13 mouse cellular contexts compared by ENCODE assay signal in genomic region chr12:74188815-74189214, GRCm38 (mm10).
DNase-seq lines count a peak whose midpoint lies in the region; ATAC-seq and TF ChIP-seq lines count a peak whose summit lies in the region.
"Had no signal": no experiment of that assay in that cellular context is flagged by ENCODE, and none has a peak within 500 bp of the region (broad histone marks: within the 10 kb centered on the region; RNA-seq: fewer than 3 reads in every experiment).

No protein-coding gene starts in this region.

- no peaks in the 10 kb centered on the region for H3K27me3 ChIP-seq in forebrain, embryonic 11.5 days (ENCODE audit: control insufficient read depth, insufficient read depth, low read length)
- 0 out of 2 replicates have a peak, but pooled peaks cover 3% of the 10 kb centered on the region for H3K27me3 ChIP-seq in forebrain, embryonic 10.5 days (ENCODE audit: poor library complexity, severe bottlenecking)
- H3K27me3 ChIP-seq in stomach, postnatal 0 days (ENCODE audit: control insufficient read depth, insufficient read depth, low read length) = no peaks in the 10 kb centered on the region
- H3K27me3 ChIP-seq: limb, embryonic 15.5 days; neural tube, embryonic 12.5 days had no signal

- DNase-seq in forebrain, embryonic 11.5 days (ENCODE audit: low spot score) = no peak
- DNase-seq in forebrain, embryonic 10.5 days (ENCODE audit: extremely low spot score, low spot score) = no peak
- peak; percentile 73 for DNase-seq in brain, adult 2 months (ENCODE audit: low read depth, low spot score)
- DNase-seq in layer of hippocampus, adult 11-12 months (ENCODE audit: low spot score) = peak; percentile 65
- peak; percentile 30 to 38 for DNase-seq in left cerebral cortex, postnatal 36 days (ENCODE audit: low spot score in 2 of 2)
- no peak for DNase-seq in lung, postnatal 4 days
- no peak for DNase-seq in stomach, postnatal 0 days (ENCODE audit: low spot score)
- DNase-seq: thymus, adult 2 months had no signal

- no peaks in the 10 kb centered on the region for H3K9me3 ChIP-seq in forebrain, embryonic 11.5 days (ENCODE audit: control insufficient read depth, low read length)
- 0 out of 2 replicates have a peak, but pooled peaks cover 3% of the 10 kb centered on the region for H3K9me3 ChIP-seq in forebrain, embryonic 10.5 days
- H3K9me3 ChIP-seq in stomach, postnatal 0 days (ENCODE audit: control insufficient read depth, low read length) = 0 out of 2 replicates have a peak, but pooled peaks cover 2% of the 10 kb centered on the region
- H3K9me3 ChIP-seq: limb, embryonic 15.5 days; neural tube, embryonic 12.5 days had no signal

- intact Hi-C loops in left cerebral cortex, postnatal 36 days (cut with DNase I) = loop anchor here (5.0 kb wide), 1 partner anchor 93 kb away; no protein-coding TSS in a partner anchor

- H3K4me3 ChIP-seq in forebrain, embryonic 11.5 days (ENCODE audit: low read depth, low read length) = no peak overlapping the region
- H3K4me3 ChIP-seq in forebrain, embryonic 10.5 days = no peak overlapping the region
- H3K4me3 ChIP-seq in stomach, postnatal 0 days (ENCODE audit: low read depth, low read length) = no peak overlapping the region
- H3K4me3 ChIP-seq: limb, embryonic 15.5 days; neural tube, embryonic 12.5 days had no signal

- 52% methylated on average over 7 of the region's 7 CpGs for whole genome bisulfite sequencing in forebrain, embryonic 11.5 days
- 56% methylated on average over 7 of the region's 7 CpGs for WGBS in forebrain, embryonic 10.5 days
- 37% methylated on average over 7 of the region's 7 CpGs for WGBS in stomach, postnatal 0 days

- ATAC-seq in forebrain, embryonic 11.5 days (replicated peaks; ENCODE audit: low FRiP score) = 0 out of 2 replicates have a peak, but pooled peaks have one; percentile 64
- ATAC-seq in megakaryocyte progenitor cell, adult 5-6 weeks (replicated peaks; ENCODE audit: poor library complexity) = no peak
- ATAC-seq in stomach, postnatal 0 days (ENCODE audit: low FRiP score, low TSS enrichment) = no peak
- ATAC-seq: lung, postnatal 0 days had no signal

- no peaks in the 10 kb centered on the region for H3K36me3 ChIP-seq in forebrain, embryonic 11.5 days (ENCODE audit: control insufficient read depth, insufficient read depth, low read length)
- no peaks in the 10 kb centered on the region for H3K36me3 ChIP-seq in forebrain, embryonic 10.5 days (replicated peaks)
- H3K36me3 ChIP-seq in stomach, postnatal 0 days (ENCODE audit: control insufficient read depth, insufficient read depth, low read length) = no peaks in the 10 kb centered on the region
- H3K36me3 ChIP-seq: G1E; limb, embryonic 15.5 days; neural tube, embryonic 12.5 days had no signal

- no peak overlapping the region for H3K27ac ChIP-seq in forebrain, embryonic 11.5 days (ENCODE audit: low read depth, low read length)
- no peak overlapping the region for H3K27ac ChIP-seq in forebrain, embryonic 10.5 days
- no peak overlapping the region for H3K27ac ChIP-seq in stomach, postnatal 0 days (replicated peaks)
- H3K27ac ChIP-seq: limb, embryonic 15.5 days; neural tube, embryonic 12.5 days had no signal

- no peak overlapping the region for H3K9ac ChIP-seq in forebrain, embryonic 11.5 days (ENCODE audit: low read length)
- H3K9ac ChIP-seq in stomach, postnatal 0 days (ENCODE audit: low read length) = no peak overlapping the region
- H3K9ac ChIP-seq: limb, embryonic 15.5 days; neural tube, embryonic 12.5 days had no signal

- H3K4me1 ChIP-seq in forebrain, embryonic 11.5 days (replicated peaks; ENCODE audit: control insufficient read depth, insufficient read depth, low read length) = no peaks in the 10 kb centered on the region; the same call in 1 of the 2 replicates
- H3K4me1 ChIP-seq in forebrain, embryonic 10.5 days = peaks cover 3% of the 10 kb centered on the region; the same call in 1 of the 2 replicates
- no peaks in the 10 kb centered on the region for H3K4me1 ChIP-seq in stomach, postnatal 0 days (replicated peaks; ENCODE audit: control insufficient read depth, insufficient read depth)
- H3K4me1 ChIP-seq: limb, embryonic 15.5 days; neural tube, embryonic 12.5 days had no signal

- no peak for TF ChIP-seq EP300 in stomach, postnatal 0 days (optimal IDR thresholded peaks at IDR 0.05)

- H3K4me2 ChIP-seq in forebrain, embryonic 11.5 days (ENCODE audit: low read depth, low read length, severe bottlenecking) = no peak overlapping the region
- no peak overlapping the region for H3K4me2 ChIP-seq in stomach, postnatal 0 days (replicated peaks; ENCODE audit: low read depth)
- H3K4me2 ChIP-seq: limb, embryonic 15.5 days; neural tube, embryonic 12.5 days had no signal

- TF ChIP-seq CTCF in stomach, postnatal 0 days (IDR thresholded peaks at IDR 0.05; ENCODE audit: low read depth) = no peak

Comparison
In these comparisons a context has a peak if more than half of its experiments do, and no peak if none do; other contexts are left out.
1. DNase-seq: peak in brain, adult 2 months (single experiment), layer of hippocampus, adult 11-12 months (single experiment) and left cerebral cortex, postnatal 36 days (2 of 2); none in forebrain, embryonic 11.5 days (single experiment), forebrain, embryonic 10.5 days (single experiment), lung, postnatal 4 days (0 of 2) and stomach, postnatal 0 days (single experiment).